Mouse (Mus musculus) stomach, embryonic 16.5 days (tissue): ENCODE results near the gene Msantd3. TPM values are rescaled to one million over a fixed set of nuclear protein-coding genes. Genes with fewer than 3 reads are reported as not detected.

Experiments used
- ATAC-seq: fragments of 200-750 bp; cut with Nextera tagmentation; 2 replicates; pipeline ENCODE4 v1.8.0; 2017; ENCODE audit warnings: moderate number of reproducible peaks, moderate TSS enrichment; ENCODE audit not compliant: insufficient read depth, low FRiP score
- H3K27ac ChIP-seq: fragments of 300-500 bp; sonication (generic); 2 replicates; pipeline ENCODE4 v1.5.1; 2014; ENCODE audit warnings: low read length
- H3K27me3 ChIP-seq: fragments of 300-500 bp; sonication (generic); 2 replicates; pipeline ENCODE4 v1.6.1; 2014; ENCODE audit warnings: low read length, control low read depth, mixed read lengths; ENCODE audit not compliant: control insufficient read depth, insufficient read depth
- H3K36me3 ChIP-seq: fragments of 300-500 bp; sonication (generic); 2 replicates; pipeline ENCODE4 v1.6.1; 2014; ENCODE audit warnings: low read length; ENCODE audit not compliant: control insufficient read depth, insufficient read depth
- H3K4me1 ChIP-seq: fragments of 300-500 bp; sonication (generic); 2 replicates; pipeline ENCODE4 v1.6.1; 2014; ENCODE audit warnings: low read length, control low read depth, mixed read lengths; ENCODE audit not compliant: control insufficient read depth, insufficient read depth
- H3K4me2 ChIP-seq: fragments of 300-500 bp; sonication (generic); 2 replicates; pipeline ENCODE4 v1.6.1; 2014; ENCODE audit warnings: low read depth, low read length, mixed read lengths
- H3K4me3 ChIP-seq: fragments of 300-500 bp; sonication (generic); replicated peaks from 2 replicates; pipeline ENCODE4 v1.5.1; 2014; ENCODE audit warnings: mild to moderate bottlenecking, low read length
- H3K9ac ChIP-seq: fragments of 300-500 bp; sonication (generic); 2 replicates; pipeline ENCODE4 v1.6.1; 2014; ENCODE audit warnings: low read length
- H3K9me3 ChIP-seq: fragments of 300-500 bp; sonication (generic); replicated peaks from 2 replicates; pipeline ENCODE4 v1.6.1; 2016; ENCODE audit warnings: low read length, control low read depth; ENCODE audit not compliant: control insufficient read depth
- WGBS: fragments of 180-500 bp; shearing (Covaris S2); extraction: QIAGEN DNeasy Blood & Tissue Kit; methylation state at CpG from one replicate; pipeline ENCODE4 v1.1.7; 2014; 5-methylcytosine and 5-hydroxymethylcytosine counted together
- polyA plus RNA-seq: library from polyadenylated mRNA; unstranded; fragments of >200 nt; fragmentation: Nextera tagmentation; extraction: Ambion mirVana; gene quantifications from 2 replicates; pipeline ENCODE4 v1.2.1, GENCODE M21; 2015

The Msantd3 gene
- polyA plus RNA-seq, 1 experiment from 2014 or later = 17.4 TPM

DNA sequence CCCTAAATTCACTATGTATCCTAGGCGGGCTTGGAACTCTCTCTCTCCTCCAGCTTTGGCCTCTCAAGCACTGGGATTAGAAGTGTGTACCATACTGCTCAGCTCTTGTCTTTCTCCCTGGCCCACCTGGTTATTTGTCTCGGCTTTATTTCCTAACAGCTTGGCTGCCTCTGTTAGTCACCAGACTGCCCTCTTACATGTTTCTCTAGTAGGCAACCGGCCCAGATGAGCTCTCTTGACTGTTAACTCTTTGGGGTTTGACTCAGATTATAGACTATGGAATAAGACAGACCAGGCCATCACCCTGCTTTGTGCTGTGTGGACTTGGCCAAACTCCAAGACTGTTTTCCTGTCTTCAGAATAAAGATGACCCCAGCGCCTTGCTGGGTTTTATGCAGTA lies 38.7 kb downstream of the Msantd3 start:
- H3K4me1 ChIP-seq = no peaks in the 10 kb centered on the region
- H3K27me3 ChIP-seq = no peaks in the 10 kb centered on the region
- H3K9ac ChIP-seq = no peak overlapping the region
- no peaks in the 10 kb centered on the region for H3K36me3 ChIP-seq
- 48% methylated on average over 4 of the region's 4 CpGs for WGBS
- H3K9me3 ChIP-seq = no peaks in the 10 kb centered on the region
- no peak for ATAC-seq
- no peak overlapping the region for H3K4me3 ChIP-seq
- no peak overlapping the region for H3K4me2 ChIP-seq
- H3K27ac ChIP-seq = no peak overlapping the region

DNA sequence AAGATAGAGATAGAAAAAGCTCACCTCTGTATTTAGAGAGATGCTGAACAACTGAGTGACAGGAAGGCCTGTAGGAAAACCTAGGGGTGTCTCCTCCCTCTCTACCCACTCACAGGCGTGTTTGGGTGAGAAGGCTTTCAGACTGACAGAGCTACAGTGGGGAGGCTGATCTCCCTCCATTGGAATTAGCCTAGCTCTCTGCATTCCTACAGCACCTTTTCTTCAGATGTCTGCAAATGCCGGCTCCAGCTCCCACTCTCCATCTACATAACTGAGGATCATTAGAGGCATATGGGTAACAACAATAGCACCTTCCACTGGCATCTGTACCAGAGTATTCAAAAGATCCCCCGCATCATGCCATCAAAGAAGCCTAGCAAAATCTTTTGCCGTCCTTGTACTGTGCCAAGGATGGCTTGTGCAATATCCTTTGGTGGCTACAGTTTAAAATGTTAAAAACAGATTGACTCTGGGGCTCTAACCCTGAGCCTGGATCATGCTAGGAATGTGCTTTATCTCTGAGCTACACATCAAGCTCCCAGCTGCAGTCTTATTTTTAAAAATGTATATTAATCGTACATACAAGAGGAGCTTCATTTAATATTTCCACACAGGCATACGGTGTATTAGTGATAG lies 39.9 kb downstream of the Msantd3 start:
- Histone ChIP-seq H3K9ac (no peak overlapping the region), H3K27me3 (no peaks in the 10 kb centered on the region), H3K4me2 (no peak overlapping the region), H3K4me1 (0 out of 2 replicates have a peak, but pooled peaks cover 3% of the 10 kb centered on the region), H3K4me3 (no peak overlapping the region), H3K9me3 (no peaks in the 10 kb centered on the region), H3K36me3 (no peaks in the 10 kb centered on the region), H3K27ac (no peak overlapping the region)
- 55% methylated on average over 6 of the region's 6 CpGs for WGBS
- no peak for ATAC-seq

DNA sequence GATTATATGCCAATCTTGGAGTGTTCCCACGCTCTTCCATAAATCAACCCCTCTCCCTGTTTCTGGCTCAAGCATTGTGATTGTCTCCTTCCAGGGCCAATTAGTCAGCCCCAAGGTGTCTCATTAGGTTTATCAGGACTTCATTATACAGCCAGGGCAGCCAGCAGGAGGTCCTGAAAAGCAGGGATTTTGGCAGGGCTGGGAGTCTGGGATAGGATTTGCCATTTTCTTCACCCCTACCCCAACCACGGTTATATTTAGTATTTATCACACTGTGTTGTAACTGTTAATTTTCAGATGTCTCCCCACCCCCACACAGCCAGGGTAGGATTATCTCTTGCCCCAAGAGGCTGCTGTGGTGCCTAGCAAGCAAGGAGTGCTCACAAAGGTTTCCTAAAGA lies 41.5 kb downstream of the Msantd3 start:
- H3K4me3 ChIP-seq = no peak overlapping the region
- no peak overlapping the region for H3K9ac ChIP-seq
- peaks cover 3% of the 10 kb centered on the region; the same call in 1 of the 2 replicates for H3K4me1 ChIP-seq
- ATAC-seq = no peak
- 44% methylated on average over 2 of the region's 2 CpGs for WGBS
- no peaks in the 10 kb centered on the region for H3K36me3 ChIP-seq
- H3K4me2 ChIP-seq = no peak overlapping the region
- H3K27me3 ChIP-seq = no peaks in the 10 kb centered on the region
- no peak overlapping the region for H3K27ac ChIP-seq
- H3K9me3 ChIP-seq = no peaks in the 10 kb centered on the region

DNA sequence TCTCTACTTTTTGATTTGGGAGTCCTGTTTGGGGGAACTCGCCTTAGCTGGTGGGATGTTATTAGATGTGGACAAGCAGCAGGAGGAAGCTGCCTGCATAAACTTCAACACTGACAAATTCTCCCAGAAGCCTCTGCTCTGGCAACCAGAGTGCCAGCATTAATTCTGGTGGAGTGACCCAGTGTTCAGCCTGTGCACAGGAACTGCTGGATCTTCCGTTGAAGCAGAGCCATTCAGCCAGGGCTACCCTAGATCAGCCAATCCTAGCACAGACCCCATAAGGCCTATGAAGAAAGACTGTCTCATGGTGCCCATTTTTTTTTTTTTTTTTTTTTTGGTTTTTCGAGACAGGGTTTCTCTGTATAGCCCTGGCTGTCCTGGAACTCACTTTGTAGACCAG lies 42.3 kb downstream of the Msantd3 start:
- ATAC-seq = no peak
- 77% methylated on average over 2 of the region's 3 CpGs for WGBS
- Histone ChIP-seq H3K36me3 (no peaks in the 10 kb centered on the region), H3K27me3 (no peaks in the 10 kb centered on the region), H3K4me1 (peaks cover 7% of the 10 kb centered on the region; the same call in 1 of the 2 replicates), H3K4me2 (no peak overlapping the region), H3K4me3 (no peak overlapping the region), H3K9me3 (no peaks in the 10 kb centered on the region), H3K27ac (no peak overlapping the region), H3K9ac (no peak overlapping the region)

DNA sequence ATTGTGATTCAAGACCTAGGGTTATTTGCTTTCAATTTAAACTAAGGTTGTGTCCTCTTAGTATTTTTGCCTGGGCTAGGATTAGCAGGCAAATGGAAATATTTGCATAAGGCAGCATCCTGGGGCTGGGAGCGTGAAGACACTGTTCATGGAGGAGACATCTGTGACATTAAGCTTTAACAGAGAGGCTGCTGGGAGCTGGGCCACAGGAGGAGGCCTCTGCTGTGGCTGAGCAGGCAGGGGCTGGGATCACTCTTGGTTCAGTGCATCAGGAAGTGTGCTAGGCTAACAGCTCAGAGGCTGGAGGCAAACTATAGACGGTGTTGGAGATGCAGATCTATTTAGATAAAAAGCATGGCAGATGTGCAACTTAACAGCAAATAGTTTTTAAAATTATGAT lies 43.2 kb downstream of the Msantd3 start:
- no peaks in the 10 kb centered on the region for H3K27me3 ChIP-seq
- WGBS = 68% methylated on average over 2 of the region's 2 CpGs
- no peak overlapping the region for H3K9ac ChIP-seq
- ATAC-seq = no peak
- H3K4me3 ChIP-seq = no peak overlapping the region
- no peak overlapping the region for H3K4me2 ChIP-seq
- no peak overlapping the region for H3K27ac ChIP-seq
- peaks cover 7% of the 10 kb centered on the region; the same call in 1 of the 2 replicates for H3K4me1 ChIP-seq
- no peaks in the 10 kb centered on the region for H3K36me3 ChIP-seq
- no peaks in the 10 kb centered on the region; the same call in 1 of the 2 replicates for H3K9me3 ChIP-seq

DNA sequence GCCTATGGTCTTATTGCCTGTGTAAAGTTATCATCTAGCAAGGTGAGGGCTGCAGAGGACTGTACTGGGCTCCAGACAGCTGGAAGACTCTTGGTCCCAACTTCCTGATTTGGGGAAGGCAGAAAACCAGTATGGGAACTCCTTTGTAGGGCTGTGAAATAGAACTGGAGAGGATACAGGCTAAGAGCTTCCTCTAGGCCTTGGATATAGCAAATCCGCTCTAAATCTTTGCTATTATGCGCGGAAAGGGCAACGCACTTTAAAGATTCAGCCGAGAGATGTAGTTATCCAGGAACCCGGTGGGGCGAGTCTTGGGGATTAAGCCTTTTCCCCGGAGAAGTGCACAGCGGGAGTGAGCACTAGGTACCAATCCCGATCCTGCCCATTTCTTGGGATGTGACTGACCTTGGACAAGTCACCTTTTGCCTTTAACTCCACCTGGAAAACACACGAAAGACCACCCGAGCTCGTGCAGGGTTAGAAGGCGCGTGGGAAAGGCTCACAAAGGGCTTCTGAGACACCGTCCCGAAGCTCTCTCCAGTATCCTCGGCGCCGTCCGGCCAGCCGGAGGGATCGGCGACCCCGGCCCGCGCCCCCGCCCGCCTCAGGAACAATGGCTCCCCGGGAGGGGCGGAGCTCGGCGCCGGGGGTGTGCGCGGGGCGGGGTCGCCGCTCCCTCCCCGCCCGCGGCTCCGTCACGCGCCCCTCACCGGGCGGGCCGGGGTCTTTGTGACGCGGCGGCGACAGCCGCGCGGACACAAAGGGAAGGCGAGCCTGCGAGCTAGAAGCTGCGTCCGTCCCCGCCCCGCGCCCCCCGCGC lies 44.9 kb downstream of the Msantd3 start, which contains the start of gene Tmeff1:
Gene Tmeff1, plus strand, starts transcription at position 754 of the 820 bp plus-strand sequence.
- 1% methylated on average over 61 of the region's 64 CpGs for WGBS
- Histone ChIP-seq H3K36me3 (no peaks in the 10 kb centered on the region), H3K27ac (peak within 1 kb of the TSS; percentile 86), H3K4me3 (peak within 1 kb of the TSS; percentile 91), H3K9ac (peak within 1 kb of the TSS; percentile 96), H3K27me3 (no peaks in the 10 kb centered on the region), H3K9me3 (no peaks in the 10 kb centered on the region; the same call in 1 of the 2 replicates), H3K4me1 (peaks cover 19% of the 10 kb centered on the region), H3K4me2 (peak within 1 kb of the TSS; percentile 74)
- peak; percentile 76 for ATAC-seq

DNA sequence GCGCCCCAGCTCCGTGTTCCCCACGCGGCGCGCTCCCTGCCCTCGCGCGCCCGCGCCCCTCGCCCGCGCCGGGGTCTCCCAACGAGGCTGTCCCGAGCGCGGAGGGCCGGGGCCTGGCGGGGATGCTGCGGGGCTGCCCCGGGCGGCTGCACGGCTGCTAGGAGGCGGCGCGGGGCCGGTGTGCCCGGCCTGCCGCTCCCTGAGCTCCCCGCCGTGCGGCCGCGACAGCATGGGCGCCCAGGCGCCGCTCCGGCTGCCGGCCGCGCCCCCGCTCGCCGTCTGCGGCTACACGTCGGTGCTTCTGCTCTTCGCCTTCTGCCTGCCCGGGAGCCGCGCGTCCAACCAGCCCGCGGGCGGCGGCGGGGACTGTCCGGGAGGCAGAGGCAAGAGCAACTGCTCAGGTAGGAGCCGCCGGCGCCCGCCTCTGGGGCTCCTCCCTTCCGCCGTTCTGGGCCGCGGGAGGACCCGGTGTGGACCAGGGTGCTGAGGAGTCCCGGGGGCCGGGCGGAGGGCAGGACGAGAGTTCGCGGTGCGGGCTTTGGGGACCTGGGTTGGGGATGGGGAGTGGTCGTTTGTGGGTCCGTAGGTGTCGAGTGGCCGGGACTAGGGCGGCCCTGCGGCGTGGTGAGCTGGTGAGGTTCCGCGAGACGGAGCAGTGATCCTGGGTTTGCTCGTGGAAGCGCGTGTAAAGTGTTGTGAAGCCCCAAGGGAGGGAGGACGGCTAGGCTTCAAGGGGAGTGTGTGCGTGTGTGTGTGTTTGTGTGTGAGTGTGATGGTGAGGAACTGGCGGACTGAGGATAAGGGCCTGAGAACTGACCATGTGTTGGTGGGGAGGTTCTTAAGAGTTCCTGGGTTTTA lies 45.7 kb downstream of the Msantd3 start:
- WGBS = under 1% methylated on average over 72 of the region's 92 CpGs

DNA sequence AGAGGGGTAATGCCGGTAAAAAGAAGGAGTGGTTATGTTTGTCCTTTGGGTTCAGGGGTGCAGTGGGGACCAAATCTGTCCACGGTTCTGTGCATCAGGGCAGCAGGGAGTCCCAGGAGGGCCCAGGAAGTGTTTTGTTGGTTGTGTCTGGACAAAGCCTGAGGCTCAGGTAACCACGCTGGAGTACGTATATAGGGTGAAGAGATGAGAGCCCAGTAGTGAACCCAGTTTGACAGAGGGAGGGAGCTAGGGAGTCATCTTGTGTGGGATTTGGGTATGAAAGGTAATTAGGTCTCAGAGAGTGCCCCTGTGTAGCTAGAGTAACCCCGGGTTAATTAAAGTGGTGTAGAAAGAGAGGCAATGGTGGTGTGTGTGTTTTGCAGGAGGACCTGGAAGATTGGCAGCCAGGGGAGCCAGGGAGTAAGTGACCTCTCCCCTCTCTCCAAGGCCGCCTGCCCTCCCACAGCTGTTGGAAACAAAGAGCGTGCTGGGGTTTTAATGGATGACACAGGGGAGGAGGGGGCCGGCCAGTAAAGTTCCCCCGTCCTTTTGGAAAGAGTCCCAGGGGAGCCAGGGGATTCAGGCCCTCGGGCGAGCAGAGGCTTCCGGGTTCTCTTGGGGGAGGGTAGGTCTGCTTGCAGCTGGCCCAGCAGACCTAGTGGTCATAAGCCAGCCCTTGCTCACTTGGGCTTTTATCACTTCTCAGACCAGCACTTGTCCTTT lies 46.5 kb downstream of the Msantd3 start:
- peaks cover 19% of the 10 kb centered on the region for H3K4me1 ChIP-seq
- H3K27me3 ChIP-seq = no peaks in the 10 kb centered on the region
- peak overlapping the region; percentile 91 for H3K4me3 ChIP-seq
- WGBS = 4% methylated on average over 12 of the region's 12 CpGs
- ATAC-seq = peak; percentile 44; the same call in 1 of the 2 replicates
- peak overlapping the region; percentile 74 for H3K4me2 ChIP-seq
- H3K27ac ChIP-seq = peak overlapping the region; percentile 86
- no peaks in the 10 kb centered on the region for H3K36me3 ChIP-seq
- peak overlapping the region; percentile 96 for H3K9ac ChIP-seq
- H3K9me3 ChIP-seq = no peaks in the 10 kb centered on the region; the same call in 1 of the 2 replicates

More for the DNA sequence above, 45.7 kb downstream of the Msantd3 start:
- Histone ChIP-seq H3K9ac (peak overlapping the region; percentile 96), H3K9me3 (no peaks in the 10 kb centered on the region; the same call in 1 of the 2 replicates), H3K36me3 (no peaks in the 10 kb centered on the region), H3K4me2 (peak overlapping the region; percentile 74), H3K4me3 (peak overlapping the region; percentile 91), H3K27me3 (no peaks in the 10 kb centered on the region), H3K4me1 (peaks cover 19% of the 10 kb centered on the region), H3K27ac (peak overlapping the region; percentile 86)
- ATAC-seq = peak; percentile 80
